Mouse (Mus musculus) ES-E14 (cell line): ENCODE results near the gene Mbnl1. TPM values are rescaled to one million over a fixed set of nuclear protein-coding genes. Genes with fewer than 3 reads are reported as not detected.

Experiments
- DNase-seq: peaks from one replicate; pipeline ENCODE4 v3.0.0-alpha.2; 2013; ENCODE audit warnings: low read depth, low spot score
- H3K27ac ChIP-seq: 2 replicates; pipeline ENCODE4 v1.5.1; 2012; ENCODE audit warnings: low read depth, mild to moderate bottlenecking, low read length, moderate library complexity, mixed read lengths; ENCODE audit not compliant: poor library complexity, insufficient read depth, severe bottlenecking
- H3K36me3 ChIP-seq: 2 replicates; pipeline ENCODE4 v1.6.1; 2012; ENCODE audit warnings: mild to moderate bottlenecking, low read length, moderate library complexity, mixed read lengths; ENCODE audit not compliant: control insufficient read depth, poor library complexity, insufficient read depth, severe bottlenecking
- H3K4me1 ChIP-seq, 2 experiments: fragments of 150-350 bp in 1 of 2; sonication (generic) in 1 of 2; 2 replicates each; pipeline ENCODE4 v1.6.1; 2012; ENCODE audit warnings: low read length in 2 of 2, mild to moderate bottlenecking in 1 of 2, mixed read lengths in 1 of 2; ENCODE audit not compliant: control insufficient read depth in 2 of 2, insufficient read depth in 2 of 2, poor library complexity in 1 of 2
- H3K4me3 ChIP-seq, 2 experiments: fragments of 150-350 bp in 1 of 2; sonication (generic) in 1 of 2; 2 replicates each; pipeline ENCODE4 v1.5.1; 2012; ENCODE audit warnings: low read length in 2 of 2, low read depth in 1 of 2, mild to moderate bottlenecking in 1 of 2, mixed read lengths in 1 of 2; ENCODE audit not compliant: insufficient read depth in 1 of 2, poor library complexity in 1 of 2, severe bottlenecking in 1 of 2
- H3K9ac ChIP-seq: 2 replicates; pipeline ENCODE4 v1.6.1; 2012; ENCODE audit warnings: low read depth, mild to moderate bottlenecking, low read length, mixed read lengths; ENCODE audit not compliant: poor library complexity, insufficient read depth, severe bottlenecking
- H3K9me3 ChIP-seq: fragments of 150-350 bp; sonication (generic); 2 replicates; pipeline ENCODE4 v1.6.1; 2012; ENCODE audit warnings: low read depth, mild to moderate bottlenecking, low read length; ENCODE audit not compliant: control insufficient read depth, insufficient read depth
- CHD2 ChIP-seq: IDR thresholded peaks from 2 replicates; pipeline ENCODE4 v1.6.1; 2014; ENCODE audit warnings: mild to moderate bottlenecking, low read depth, low read length, inconsistent platforms
- HCFC1 ChIP-seq: IDR thresholded peaks from 2 replicates; pipeline ENCODE4 v1.6.1; 2012; ENCODE audit warnings: low read length, inconsistent platforms, borderline replicate concordance; ENCODE audit not compliant: insufficient read depth
- MAFK ChIP-seq: IDR thresholded peaks from 2 replicates; pipeline ENCODE4 v1.6.1; 2014; ENCODE audit warnings: mild to moderate bottlenecking, low read depth, low read length, inconsistent platforms; ENCODE audit not compliant: insufficient read depth
- ZC3H11A ChIP-seq: IDR thresholded peaks from 2 replicates; pipeline ENCODE4 v1.6.1; 2012; ENCODE audit warnings: low read depth, mild to moderate bottlenecking, inconsistent platforms, low read length, borderline replicate concordance
- ZNF384 ChIP-seq: IDR thresholded peaks from 2 replicates; pipeline ENCODE4 v1.6.1; 2012; ENCODE audit warnings: low read depth, low read length, inconsistent platforms
- in situ Hi-C, 2 experiments: fragments of 600-800 bp; cut with MboI; formaldehyde crosslinking; loops; one replicate each; pipeline ENCODE4 v1.15.1; 2025; ENCODE audit warnings: low sequenced_read_pairs in 2 of 2, inconsistent platforms in 1 of 2; ENCODE audit not compliant: unreplicated experiment in 2 of 2
- total RNA-seq: library from RNA; depleted of rRNA; stranded (reverse); fragments of 300-350 nt; gene quantifications from 2 replicates; pipeline ENCODE4 v1.2.3, GENCODE M21; 2012

Mbnl1 gene
- total RNA-seq, 1 experiment = 27.0 TPM

DNA sequence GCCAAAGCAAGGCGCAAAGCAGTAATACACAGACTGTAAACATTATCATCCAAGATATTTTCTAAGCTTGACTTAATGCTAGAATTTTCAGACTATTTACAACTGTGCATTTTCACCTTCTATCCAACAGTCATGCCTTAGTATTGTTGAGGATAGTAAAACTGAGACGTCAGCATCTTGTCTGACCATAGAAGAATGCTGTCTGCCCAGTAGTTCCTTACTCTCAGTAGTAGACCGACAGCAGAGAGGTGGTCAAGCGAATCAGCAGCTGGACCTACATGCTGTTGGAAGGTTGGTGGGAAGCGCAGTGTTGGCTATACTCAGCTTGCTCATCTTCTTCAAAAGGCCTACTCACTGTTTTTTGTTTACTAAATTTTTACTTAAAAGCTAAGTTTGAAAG is 34.2 kb downstream of the Mbnl1 start:
- in situ Hi-C loops = no loop called here
- Histone ChIP-seq H3K36me3 (no peaks in the 10 kb centered on the region), H3K9me3 (no peaks in the 10 kb centered on the region), H3K4me3 (no peak overlapping the region), H3K4me1 (no peaks in the 10 kb centered on the region), H3K27ac (no peak overlapping the region), H3K9ac (no peak overlapping the region)
- no peak for DNase-seq
- no peak for TF ChIP-seq HCFC1
- TF ChIP-seq ZC3H11A = no peak
- TF ChIP-seq MAFK = no peak
- no peak for TF ChIP-seq ZNF384
- TF ChIP-seq CHD2 = no peak

DNA sequence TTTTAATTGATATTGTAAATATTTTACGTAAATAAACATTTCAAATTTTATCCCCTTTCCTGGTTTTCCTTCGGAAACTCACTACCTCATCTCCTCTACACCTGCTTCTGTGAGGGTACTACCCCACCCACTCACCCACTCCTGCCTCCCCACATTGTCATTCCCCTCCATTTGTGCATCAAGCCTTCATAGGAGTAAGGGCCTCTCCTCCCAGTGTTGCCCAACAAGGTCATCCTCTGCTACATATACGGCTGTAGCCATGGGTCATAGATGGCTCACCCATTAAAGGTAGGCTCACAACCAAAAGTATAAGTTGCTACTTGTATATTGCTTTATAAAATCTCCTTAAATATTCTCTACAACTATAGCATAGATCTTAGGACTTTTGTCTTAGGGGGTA is 34.9 kb downstream of the Mbnl1 start:
- Histone ChIP-seq H3K36me3 (no peaks in the 10 kb centered on the region), H3K9ac (no peak overlapping the region), H3K4me1 (no peaks in the 10 kb centered on the region), H3K9me3 (no peaks in the 10 kb centered on the region), H3K27ac (no peak overlapping the region), H3K4me3 (no peak overlapping the region)
- TF ChIP-seq HCFC1 (no peak), MAFK (no peak), ZNF384 (no peak), CHD2 (no peak), ZC3H11A (no peak)
- DNase-seq = no peak
- in situ Hi-C loops = no loop called here

DNA sequence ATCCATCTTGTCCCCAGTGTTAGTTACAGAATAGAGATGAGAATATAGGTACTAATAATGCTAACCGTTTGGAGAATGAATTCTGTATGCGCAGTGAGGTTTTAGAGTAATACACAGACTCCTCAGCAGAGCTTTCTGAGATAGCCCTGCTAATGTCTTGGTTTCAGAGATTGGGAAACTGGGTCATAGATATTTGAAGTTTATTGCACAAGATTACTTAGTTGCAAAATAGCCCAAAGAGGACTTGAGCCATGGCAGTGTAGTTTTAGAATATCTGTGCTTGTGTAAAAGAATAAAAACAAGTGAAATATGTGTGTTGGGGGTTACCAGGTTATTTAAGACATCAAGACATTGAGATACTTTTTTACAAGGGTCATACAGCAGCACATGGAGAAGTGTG is 35.3 kb downstream of the Mbnl1 start:
- Histone ChIP-seq H3K4me3 (no peak overlapping the region), H3K4me1 (no peaks in the 10 kb centered on the region), H3K27ac (no peak overlapping the region), H3K9ac (no peak overlapping the region), H3K36me3 (no peaks in the 10 kb centered on the region), H3K9me3 (no peaks in the 10 kb centered on the region)
- no peak for DNase-seq
- in situ Hi-C loops = no loop called here
- no peak for TF ChIP-seq CHD2
- no peak for TF ChIP-seq ZC3H11A
- no peak for TF ChIP-seq MAFK
- TF ChIP-seq HCFC1 = no peak
- TF ChIP-seq ZNF384 = no peak

DNA sequence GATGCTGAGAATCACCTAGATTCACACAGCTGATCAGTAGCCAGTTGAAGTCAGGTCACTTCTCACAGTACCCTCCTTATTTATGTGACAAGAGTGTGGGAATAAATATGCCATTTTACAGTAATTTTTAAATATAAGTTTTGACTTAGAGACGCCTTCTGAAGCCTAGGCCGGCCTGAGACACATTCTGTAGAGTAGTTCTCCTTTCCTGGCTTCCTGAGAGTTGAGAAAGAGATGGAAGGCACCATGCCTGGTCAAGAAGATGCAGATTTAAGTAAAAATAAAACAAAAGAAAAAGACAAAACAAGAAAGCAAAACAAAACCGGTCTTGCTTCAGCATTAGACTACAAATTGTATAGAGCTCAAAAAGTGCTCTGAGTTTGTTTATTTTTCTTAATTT is 38.6 kb downstream of the Mbnl1 start:
- Histone ChIP-seq H3K27ac (no peak overlapping the region), H3K9ac (no peak overlapping the region), H3K4me1 (no peaks in the 10 kb centered on the region), H3K4me3 (no peak overlapping the region), H3K36me3 (no peaks in the 10 kb centered on the region), H3K9me3 (no peaks in the 10 kb centered on the region)
- no peak for DNase-seq
- TF ChIP-seq ZC3H11A = no peak
- no peak for TF ChIP-seq CHD2
- TF ChIP-seq ZNF384 = no peak
- no peak for TF ChIP-seq MAFK
- no peak for TF ChIP-seq HCFC1
- in situ Hi-C loops = no loop called here

DNA sequence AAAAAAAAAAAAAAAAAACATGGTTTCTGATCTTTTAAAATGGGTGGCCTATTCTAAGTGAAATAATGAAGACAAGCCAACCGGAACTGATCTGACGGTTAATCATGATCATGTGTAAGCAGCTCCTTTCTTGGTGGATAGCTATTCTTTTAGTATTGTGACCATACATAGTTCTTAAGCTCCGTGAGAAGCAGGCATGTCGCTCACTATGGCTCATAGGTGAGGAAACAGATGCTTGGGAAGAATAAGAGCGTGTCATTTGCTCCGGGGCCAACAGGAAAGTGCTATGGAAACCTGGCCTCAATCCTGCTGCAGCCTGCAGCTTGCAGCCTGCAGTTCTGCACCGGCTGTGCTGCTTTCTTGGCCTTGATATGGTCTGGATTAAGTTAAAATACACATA is 40.7 kb downstream of the Mbnl1 start:
- in situ Hi-C loops = no loop called here
- DNase-seq = no peak

More for the DNA sequence above, 40.7 kb downstream of the Mbnl1 start:
- no peaks in the 10 kb centered on the region for H3K36me3 ChIP-seq
- no peak overlapping the region for H3K27ac ChIP-seq
- no peaks in the 10 kb centered on the region for H3K9me3 ChIP-seq
- no peak overlapping the region for H3K4me3 ChIP-seq
- H3K9ac ChIP-seq = no peak overlapping the region
- no peaks in the 10 kb centered on the region for H3K4me1 ChIP-seq
- TF ChIP-seq MAFK (no peak), ZC3H11A (no peak), CHD2 (no peak), ZNF384 (no peak)
